Mouse (Mus musculus) hindbrain, embryonic 11.5 days (tissue): ENCODE results near the gene Adtrp. TPM values are rescaled to one million over a fixed set of nuclear protein-coding genes. Genes with fewer than 3 reads are reported as not detected.

Experiments used
- polyA plus RNA-seq: library from polyadenylated mRNA; unstranded; fragments of >200 nt; fragmentation: Nextera tagmentation; extraction: Ambion mirVana; gene quantifications from 2 replicates; pipeline ENCODE4 v1.2.1, GENCODE M21; 2014

The Adtrp gene
- polyA plus RNA-seq, 1 experiment from 2014 or later, result not detected

Other genes with a start within 250 kb of the Adtrp start
- gene Tmem170b, start 241.8 kb downstream of the Adtrp start, polyA plus RNA-seq, result 22.3 and 25.0 TPM in 2 replicates
- gene Hivep1, start 204.3 kb upstream of the Adtrp start, polyA plus RNA-seq, result 13.4 and 18.4 TPM in 2 replicates